Mouse (Mus musculus): ENCODE data around the gene Ccdc158.
A peak's percentile ranks its signal among the peaks of the same experiment; 100 is the strongest.

Ccdc158 gene

GRCm38 (mm10) chr5:92674859-92675573, at the start of gene Ccdc158:
Ccdc158 (minus strand) TSS chr5:92675271.
- peak; percentile 98 for DNase-seq (ENCODE audit: low spot score)

- no peak for DNase-seq (ENCODE audit: low spot score)
These were observed 46.5 kb upstream of the Ccdc158 start for GRCm38 (mm10) chr5:92721610-92722009.

GRCm38 (mm10) chr5:92718856-92719255, 43.8 kb upstream of the Ccdc158 start:
- DNase-seq (ENCODE audit: low spot score): no peak

GRCm38 (mm10) chr5:92717666-92718360, 42.7 kb upstream of the Ccdc158 start:
- no peak for DNase-seq (ENCODE audit: low spot score)

GRCm38 (mm10) chr5:92715890-92716289, 40.8 kb upstream of the Ccdc158 start:
- DNase-seq (ENCODE audit: low spot score): no peak

- DNase-seq (ENCODE audit: low spot score): no peak
These were observed 40.2 kb upstream of the Ccdc158 start for GRCm38 (mm10) chr5:92715319-92715718.

GRCm38 (mm10) chr5:92714886-92715285, 39.8 kb upstream of the Ccdc158 start:
- DNase-seq (ENCODE audit: low spot score): no peak

- no peak for DNase-seq (ENCODE audit: low spot score)
These were observed 37.7 kb upstream of the Ccdc158 start for GRCm38 (mm10) chr5:92712621-92713395.

- no peak for DNase-seq (ENCODE audit: low spot score)
These were observed 36.7 kb upstream of the Ccdc158 start for GRCm38 (mm10) chr5:92711666-92712290.

- DNase-seq (ENCODE audit: low spot score): no peak
These were observed 35.7 kb upstream of the Ccdc158 start for GRCm38 (mm10) chr5:92710779-92711178.

- DNase-seq (ENCODE audit: low spot score): peak; percentile 45
These were observed 32.9 kb upstream of the Ccdc158 start for GRCm38 (mm10) chr5:92707921-92708491.

- no peak for DNase-seq (ENCODE audit: low spot score)
These were observed 28.6 kb upstream of the Ccdc158 start for GRCm38 (mm10) chr5:92703671-92704070.

GRCm38 (mm10) chr5:92701750-92702149, 26.7 kb upstream of the Ccdc158 start:
- peak; percentile 41 for DNase-seq (ENCODE audit: low spot score)

GRCm38 (mm10) chr5:92698837-92699529, 23.9 kb upstream of the Ccdc158 start:
- DNase-seq (ENCODE audit: low spot score): peak; percentile 55

- peak; percentile 65 for DNase-seq (ENCODE audit: low spot score)
These were observed 23.2 kb upstream of the Ccdc158 start for GRCm38 (mm10) chr5:92698131-92698836.

GRCm38 (mm10) chr5:92694316-92694995, 19.4 kb upstream of the Ccdc158 start:
- DNase-seq (ENCODE audit: low spot score): no peak

- DNase-seq (ENCODE audit: low spot score): no peak
These were observed 18.7 kb upstream of the Ccdc158 start for GRCm38 (mm10) chr5:92693744-92694143.

GRCm38 (mm10) chr5:92692206-92693007, 17.3 kb upstream of the Ccdc158 start:
- DNase-seq (ENCODE audit: low spot score): peak; percentile 21

- DNase-seq (ENCODE audit: low spot score): no peak
These were observed 13.5 kb upstream of the Ccdc158 start for GRCm38 (mm10) chr5:92688569-92688968.

All from embryo, embryonic 10 days (tissue).